ENCODE assay signal across 8 mouse cellular contexts in the genomic region with DNA sequence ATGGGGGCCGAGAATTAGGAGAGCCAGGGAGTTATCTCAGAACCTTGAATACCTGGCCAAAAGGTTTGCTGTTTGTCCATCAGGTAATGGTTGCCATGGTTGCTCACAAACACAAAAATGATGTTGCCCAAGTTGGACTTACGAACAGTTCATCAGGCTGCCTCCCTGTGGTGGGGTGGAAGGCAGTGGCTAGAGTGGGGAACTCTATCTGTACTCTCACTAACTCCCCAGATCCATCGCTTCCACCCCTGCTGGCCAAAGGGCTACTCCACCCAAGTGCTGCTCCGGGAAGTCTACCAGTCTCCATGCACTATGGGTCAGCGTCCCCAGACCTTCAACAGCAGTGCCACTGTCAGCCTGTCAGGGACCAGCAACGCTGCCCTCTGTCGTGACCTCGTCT. TPM values are rescaled to one million over a fixed set of nuclear protein-coding genes. Genes with fewer than 3 reads are reported as not detected.
DNase-seq lines count a peak whose midpoint lies in the region; ATAC-seq and TF ChIP-seq lines count a peak whose summit lies in the region.

A gene (plus strand): TSS at position 301 of the 400 bp plus-strand sequence.

- H3K27me3 ChIP-seq in kidney, embryonic 15.5 days = peaks cover 96% of the 10 kb centered on the region
- no peaks in the 10 kb centered on the region for H3K27me3 ChIP-seq in stomach, postnatal 0 days (ENCODE audit: control insufficient read depth, insufficient read depth, low read length)

- H3K9me3 ChIP-seq in kidney, embryonic 15.5 days (replicated peaks) = no peaks in the 10 kb centered on the region
- H3K9me3 ChIP-seq in stomach, postnatal 0 days (ENCODE audit: control insufficient read depth, low read length) = no peaks in the 10 kb centered on the region

- no peak for TF ChIP-seq CTCF in brain, embryonic 14.5 days (IDR thresholded peaks at IDR 0.05; ENCODE audit: borderline replicate concordance, extremely low read depth, insufficient read depth, insufficient read length)
- TF ChIP-seq CTCF in stomach, postnatal 0 days (IDR thresholded peaks at IDR 0.05; ENCODE audit: low read depth) = no peak

- no peak for TF ChIP-seq POLR2A in brain, embryonic 14.5 days (IDR thresholded peaks at IDR 0.05; ENCODE audit: borderline replicate concordance, extremely low read depth, insufficient read depth, insufficient read length, poor library complexity, severe bottlenecking)

- TF ChIP-seq EP300 in stomach, postnatal 0 days (optimal IDR thresholded peaks at IDR 0.05) = no peak

- no peak within 1 kb of the TSS for H3K27ac ChIP-seq in kidney, embryonic 15.5 days
- H3K27ac ChIP-seq in stomach, postnatal 0 days (replicated peaks) = no peak within 1 kb of the TSS

- 71% methylated on average over 8 of the region's 8 CpGs for WGBS in kidney, embryonic 15.5 days
- 72% methylated on average over 8 of the region's 8 CpGs for WGBS in stomach, postnatal 0 days

- no peaks in the 10 kb centered on the region for H3K36me3 ChIP-seq in kidney, embryonic 15.5 days
- no peaks in the 10 kb centered on the region for H3K36me3 ChIP-seq in stomach, postnatal 0 days (ENCODE audit: control insufficient read depth, insufficient read depth, low read length)

- ATAC-seq in kidney, embryonic 15.5 days (replicated peaks; ENCODE audit: low FRiP score) = no peak
- no peak for ATAC-seq in stomach, postnatal 0 days (ENCODE audit: low FRiP score, low TSS enrichment)

- H3K4me2 ChIP-seq in kidney, embryonic 15.5 days = no peak within 1 kb of the TSS
- no peak within 1 kb of the TSS for H3K4me2 ChIP-seq in stomach, postnatal 0 days (replicated peaks; ENCODE audit: low read depth)

- H3K9ac ChIP-seq in kidney, embryonic 15.5 days = no peak within 1 kb of the TSS
- no peak within 1 kb of the TSS for H3K9ac ChIP-seq in stomach, postnatal 0 days (ENCODE audit: low read length)

- H3K4me1 ChIP-seq in kidney, embryonic 15.5 days = peaks cover 48% of the 10 kb centered on the region
- H3K4me1 ChIP-seq in stomach, postnatal 0 days (replicated peaks; ENCODE audit: control insufficient read depth, insufficient read depth) = peaks cover 10% of the 10 kb centered on the region

- no peak within 1 kb of the TSS for H3K4me3 ChIP-seq in kidney, embryonic 15.5 days (replicated peaks)
- H3K4me3 ChIP-seq in stomach, postnatal 0 days (ENCODE audit: low read depth, low read length) = no peak within 1 kb of the TSS

- DNase-seq in kidney, adult 9 months = no peak
- no peak for DNase-seq in brain, embryonic 14.5 days (ENCODE audit: low read depth)
- no peak for DNase-seq in heart, adult 8-10 months (ENCODE audit: low spot score)
- DNase-seq in layer of hippocampus, postnatal 25 days (ENCODE audit: extremely low spot score in 1 of 2, low spot score in 1 of 2) = no peak
- no peak for DNase-seq in stomach, postnatal 0 days (ENCODE audit: low spot score)
- no peak for DNase-seq in natural killer cell, adult 2 months (ENCODE audit: low spot score in 2 of 2)
- DNase-seq in thymus, postnatal 36 days = no peak

RNA-seq across cellular contexts. Expression of the gene that starts here (rescaled TPM):
- polyA plus RNA-seq in kidney, embryonic 15.5 days (2015; fragmentation: Nextera tagmentation; extraction: Ambion mirVana) = 41.3 and 52.5 TPM in 2 replicates
- 621 and 644 TPM in 2 replicates for polyA plus RNA-seq in brain, embryonic 14.5 days (2012; rRNA removed)
- 10 to 100 TPM; 25.3 to 35.8 (median 33.6) TPM for total RNA-seq in heart, adult 8-10 months (2022)
- total RNA-seq in layer of hippocampus, postnatal 25 days (2021) = 100 to 1,000 TPM; 427 to 450 TPM
- polyA plus RNA-seq in stomach, postnatal 0 days (2015; fragmentation: Nextera tagmentation; extraction: Ambion mirVana) = 52.8 and 53.0 TPM in 2 replicates

Comparison
In these comparisons a context has a peak if more than half of its experiments do, and no peak if none do; other contexts are left out.
1. RNA of the gene that starts here (total RNA-seq): 427 to 450 TPM in layer of hippocampus, postnatal 25 days; 25.3 to 35.8 TPM in heart, adult 8-10 months; every median in the first group is over 10 times any median in the second.
2. RNA of the gene that starts here (polyA plus RNA-seq): 621 to 644 TPM in brain, embryonic 14.5 days; 52.8 to 53.0 TPM in stomach, postnatal 0 days and 41.3 to 52.5 TPM in kidney, embryonic 15.5 days; every median in the first group is over 10 times any median in the second.